Mouse (Mus musculus) embryo, embryonic 9.5 days (tissue): ENCODE measurements around the gene Rasip1.

Source experiments
- DNase-seq: peaks from one replicate; pipeline ENCODE4 v3.0.0-alpha.2; 2017; ENCODE audit errors: extremely low spot score

Gene Rasip1

GRCm38 (mm10) chr7:45624718-45625117 lies 2.6 kb upstream of the Rasip1 start:
- no peak for DNase-seq

GRCm38 (mm10) chr7:45625481-45625880 lies 1.8 kb upstream of the Rasip1 start:
- no peak for DNase-seq

- no peak for DNase-seq
These were observed 664 bp upstream of the Rasip1 start for GRCm38 (mm10) chr7:45626571-45627076.

- peak; percentile 83 for DNase-seq
These were observed 1.3 kb downstream of the Rasip1 start for GRCm38 (mm10) chr7:45628364-45629294.

GRCm38 (mm10) chr7:45630064-45630907 lies 3.0 kb downstream of the Rasip1 start:
- no peak for DNase-seq

- no peak for DNase-seq
These were observed 5.2 kb downstream of the Rasip1 start for GRCm38 (mm10) chr7:45632499-45632898.

- DNase-seq: no peak
These were observed 7.8 kb downstream of the Rasip1 start for GRCm38 (mm10) chr7:45634946-45635681.

GRCm38 (mm10) chr7:45635711-45636688 lies 8.7 kb downstream of the Rasip1 start:
- no peak for DNase-seq

GRCm38 (mm10) chr7:45637710-45638109 lies 10.4 kb downstream of the Rasip1 start:
- no peak for DNase-seq

- peak; percentile 92 for DNase-seq
These were observed 11.5 kb downstream of the Rasip1 start for GRCm38 (mm10) chr7:45638623-45639401.

- no peak for DNase-seq
These were observed 12.3 kb downstream of the Rasip1 start, which contains the start of gene Mamstr for GRCm38 (mm10) chr7:45639561-45640027. Gene Mamstr (plus strand): TSS chr7:45639977.

- no peak for DNase-seq
These were observed 13.1 kb downstream of the Rasip1 start for GRCm38 (mm10) chr7:45640191-45640957.

GRCm38 (mm10) chr7:45641391-45642040 lies 14.2 kb downstream of the Rasip1 start:
- DNase-seq: no peak

- no peak for DNase-seq
These were observed 14.8 kb downstream of the Rasip1 start for GRCm38 (mm10) chr7:45642083-45642482.

- DNase-seq: no peak
These were observed 15.4 kb downstream of the Rasip1 start for GRCm38 (mm10) chr7:45642503-45643255.

GRCm38 (mm10) chr7:45643441-45644178 lies 16.3 kb downstream of the Rasip1 start:
- DNase-seq: peak; percentile 97

GRCm38 (mm10) chr7:45644183-45644582 lies 16.9 kb downstream of the Rasip1 start:
- peak; percentile 57 for DNase-seq
